Mouse (Mus musculus): ENCODE results near the gene Mxi1. TPM values are rescaled to one million over a fixed set of nuclear protein-coding genes. Genes with fewer than 3 reads are reported as not detected.

Mxi1 gene
- polyA plus RNA-seq, 1 experiment: 14.0 TPM

GRCm38 (mm10) chr19:53366881-53367280, 56.6 kb downstream of the Mxi1 start:
- H3K36me3 ChIP-seq (ENCODE audit: control insufficient read depth): peaks cover 29% of the 10 kb centered on the region
- peaks cover 2% of the 10 kb centered on the region for H3K9me3 ChIP-seq (ENCODE audit: control insufficient read depth, low read length)
- no peak for TF ChIP-seq TAL1 (IDR thresholded peaks at IDR 0.05; ENCODE audit: low read length)
- no peaks in the 10 kb centered on the region for H3K27me3 ChIP-seq (ENCODE audit: control insufficient read depth)
- H3K4me3 ChIP-seq (replicated peaks): no peak overlapping the region
- H3K4me1 ChIP-seq (ENCODE audit: control insufficient read depth): peaks cover 8% of the 10 kb centered on the region

- H3K9me3 ChIP-seq (ENCODE audit: control insufficient read depth, low read length): no peaks in the 10 kb centered on the region
- no peak for TF ChIP-seq TAL1 (IDR thresholded peaks at IDR 0.05; ENCODE audit: low read length)
- no peak for TF ChIP-seq GATA1 (IDR thresholded peaks at IDR 0.05; ENCODE audit: low read length)
- H3K4me3 ChIP-seq (replicated peaks): no peak overlapping the region
- peaks cover 52% of the 10 kb centered on the region for H3K36me3 ChIP-seq (ENCODE audit: control insufficient read depth)
- H3K4me1 ChIP-seq (ENCODE audit: control insufficient read depth): peaks cover 8% of the 10 kb centered on the region
- no peaks in the 10 kb centered on the region for H3K27me3 ChIP-seq (ENCODE audit: control insufficient read depth)
Observed at GRCm38 (mm10) chr19:53369469-53370043, 59.2 kb downstream of the Mxi1 start.

GRCm38 (mm10) chr19:53370233-53370632, 59.9 kb downstream of the Mxi1 start:
- Histone ChIP-seq H3K4me1 (ENCODE audit: control insufficient read depth) (peaks cover 8% of the 10 kb centered on the region), H3K4me3 (replicated peaks) (no peak overlapping the region), H3K36me3 (ENCODE audit: control insufficient read depth) (peaks cover 59% of the 10 kb centered on the region), H3K27me3 (ENCODE audit: control insufficient read depth) (no peaks in the 10 kb centered on the region), H3K9me3 (ENCODE audit: control insufficient read depth, low read length) (no peaks in the 10 kb centered on the region)
- TF ChIP-seq TAL1 (IDR thresholded peaks at IDR 0.05; ENCODE audit: low read length) (no peak), GATA1 (IDR thresholded peaks at IDR 0.05; ENCODE audit: low read length) (no peak)

GRCm38 (mm10) chr19:53371666-53372065, 61.3 kb downstream of the Mxi1 start, which contains the start of gene Gm10197:
Gene Gm10197, minus strand, starts transcription at chr19:53371766.
- H3K36me3 ChIP-seq (ENCODE audit: control insufficient read depth): peaks cover 73% of the 10 kb centered on the region
- no peaks in the 10 kb centered on the region for H3K9me3 ChIP-seq (ENCODE audit: control insufficient read depth, low read length)
- no peak within 1 kb of the TSS for H3K4me3 ChIP-seq (replicated peaks)

GRCm38 (mm10) chr19:53373570-53373969, 63.3 kb downstream of the Mxi1 start:
- peaks cover 90% of the 10 kb centered on the region for H3K36me3 ChIP-seq (ENCODE audit: control insufficient read depth)

More at GRCm38 (mm10) chr19:53371666-53372065, 61.3 kb downstream of the Mxi1 start, which contains the start of gene Gm10197:
- no peak for TF ChIP-seq TAL1 (IDR thresholded peaks at IDR 0.05; ENCODE audit: low read length)
- TF ChIP-seq GATA1 (IDR thresholded peaks at IDR 0.05; ENCODE audit: low read length): no peak
- Histone ChIP-seq H3K4me1 (ENCODE audit: control insufficient read depth) (peaks cover 8% of the 10 kb centered on the region), H3K27me3 (ENCODE audit: control insufficient read depth) (no peaks in the 10 kb centered on the region)

GRCm38 (mm10) chr19:53375299-53375698, 65.0 kb downstream of the Mxi1 start:
- TF ChIP-seq GATA1 (IDR thresholded peaks at IDR 0.05; ENCODE audit: low read length): no peak
- no peak for TF ChIP-seq TAL1 (IDR thresholded peaks at IDR 0.05; ENCODE audit: low read length)
- no peaks in the 10 kb centered on the region for H3K27me3 ChIP-seq (ENCODE audit: control insufficient read depth)
- H3K36me3 ChIP-seq (ENCODE audit: control insufficient read depth): peaks cover 98% of the 10 kb centered on the region

More at GRCm38 (mm10) chr19:53373570-53373969, 63.3 kb downstream of the Mxi1 start:
- Histone ChIP-seq H3K4me3 (replicated peaks) (no peak overlapping the region), H3K4me1 (ENCODE audit: control insufficient read depth) (peaks cover 8% of the 10 kb centered on the region), H3K27me3 (ENCODE audit: control insufficient read depth) (no peaks in the 10 kb centered on the region), H3K9me3 (ENCODE audit: control insufficient read depth, low read length) (no peaks in the 10 kb centered on the region)
- TF ChIP-seq GATA1 (IDR thresholded peaks at IDR 0.05; ENCODE audit: low read length) (no peak), TAL1 (IDR thresholded peaks at IDR 0.05; ENCODE audit: low read length) (no peak)

GRCm38 (mm10) chr19:53375816-53376215, 65.5 kb downstream of the Mxi1 start:
- no peak overlapping the region for H3K4me3 ChIP-seq (replicated peaks)
- H3K36me3 ChIP-seq (ENCODE audit: control insufficient read depth): peaks cover 98% of the 10 kb centered on the region
- TF ChIP-seq GATA1 (IDR thresholded peaks at IDR 0.05; ENCODE audit: low read length) (no peak), TAL1 (IDR thresholded peaks at IDR 0.05; ENCODE audit: low read length) (no peak)
- H3K27me3 ChIP-seq (ENCODE audit: control insufficient read depth): no peaks in the 10 kb centered on the region
- H3K9me3 ChIP-seq (ENCODE audit: control insufficient read depth, low read length): no peaks in the 10 kb centered on the region
- no peaks in the 10 kb centered on the region for H3K4me1 ChIP-seq (ENCODE audit: control insufficient read depth)

More at GRCm38 (mm10) chr19:53375299-53375698, 65.0 kb downstream of the Mxi1 start:
- Histone ChIP-seq H3K9me3 (ENCODE audit: control insufficient read depth, low read length) (no peaks in the 10 kb centered on the region), H3K4me1 (ENCODE audit: control insufficient read depth) (no peaks in the 10 kb centered on the region), H3K4me3 (replicated peaks) (no peak overlapping the region)

GRCm38 (mm10) chr19:53377652-53378051, 67.3 kb downstream of the Mxi1 start:
- Histone ChIP-seq H3K4me3 (replicated peaks) (no peak overlapping the region), H3K36me3 (ENCODE audit: control insufficient read depth) (peaks cover 98% of the 10 kb centered on the region), H3K4me1 (ENCODE audit: control insufficient read depth) (no peaks in the 10 kb centered on the region), H3K9me3 (ENCODE audit: control insufficient read depth, low read length) (no peaks in the 10 kb centered on the region), H3K27me3 (ENCODE audit: control insufficient read depth) (no peaks in the 10 kb centered on the region)
- no peak for TF ChIP-seq GATA1 (IDR thresholded peaks at IDR 0.05; ENCODE audit: low read length)
- TF ChIP-seq TAL1 (IDR thresholded peaks at IDR 0.05; ENCODE audit: low read length): no peak

- Histone ChIP-seq H3K9me3 (ENCODE audit: control insufficient read depth, low read length) (no peaks in the 10 kb centered on the region), H3K4me3 (replicated peaks) (no peak overlapping the region), H3K27me3 (ENCODE audit: control insufficient read depth) (no peaks in the 10 kb centered on the region), H3K36me3 (ENCODE audit: control insufficient read depth) (peaks cover 98% of the 10 kb centered on the region), H3K4me1 (ENCODE audit: control insufficient read depth) (no peaks in the 10 kb centered on the region)
- no peak for TF ChIP-seq GATA1 (IDR thresholded peaks at IDR 0.05; ENCODE audit: low read length)
- TF ChIP-seq TAL1 (IDR thresholded peaks at IDR 0.05; ENCODE audit: low read length): no peak
Observed at GRCm38 (mm10) chr19:53378421-53378820, 68.1 kb downstream of the Mxi1 start.

Data from erythroblast, embryonic 14.5 days (primary cell).